Mouse (Mus musculus) embryonic fibroblast, embryonic 13.5 days (primary cell): Measurements from ENCODE around the gene Cx3cr1.

ENCODE experiments used
- CTCF ChIP-seq: IDR thresholded peaks from 2 replicates; pipeline ENCODE4 v1.5.1; 2011; ENCODE audit warnings: mild to moderate bottlenecking, control low read depth, low read length, moderate library complexity, borderline replicate concordance; ENCODE audit not compliant: insufficient read depth
- POLR2A ChIP-seq: IDR thresholded peaks from 2 replicates; pipeline ENCODE4 v1.6.1; 2011; ENCODE audit warnings: low read depth, mild to moderate bottlenecking, control low read depth, low read length, moderate library complexity

- TF ChIP-seq CTCF (no peak), POLR2A (no peak)
Measured at GRCm38 (mm10) chr9:120114789-120115151, 45.1 kb upstream of the Cx3cr1 start.
